Mouse (Mus musculus): Measurements from ENCODE around the gene Hist1h2ac. TPM values are rescaled to one million over a fixed set of nuclear protein-coding genes. Genes with fewer than 3 reads are reported as not detected.

Hist1h2ac gene
- polyA plus RNA-seq (2014; fragmentation: Illumina TruSeq; extraction: RNeasy Lipid Tissue Mini Kit (QIAGEN cat#74804); ENCODE audit: low read depth, low replicate concordance) = 3.4 TPM

GRCm38 (mm10) chr13:23683755-23684281 is at the start of gene Hist1h2ac, which contains the start of gene Hist1h2bc:
TSS of gene Hist1h2ac (minus strand) at chr13:23683948.
TSS of gene Hist1h2bc (plus strand) at chr13:23684199.

GRCm38 (mm10) chr13:23710374-23711089 is 26.8 kb upstream of the Hist1h2ac start, which contains the start of gene Hfe:
TSS of gene Hfe (minus strand) at chr13:23710854.

GRCm38 (mm10) chr13:23698300-23698693 is 14.5 kb upstream of the Hist1h2ac start, which contains the start of gene Hist1h4c:
TSS of gene Hist1h4c (minus strand) at chr13:23698454.

GRCm38 (mm10) chr13:23695514-23695913 is 11.8 kb upstream of the Hist1h2ac start, which contains the start of gene Hist1h1t:
TSS of gene Hist1h1t (plus strand) at chr13:23695814.

Other genes with a start within 250 kb of the Hist1h2ac start
- gene Btn1a1, start 218.0 kb downstream of the Hist1h2ac start, polyA plus RNA-seq (2014; fragmentation: Illumina TruSeq; extraction: RNeasy Lipid Tissue Mini Kit (QIAGEN cat#74804); ENCODE audit: low read depth, low replicate concordance) = not detected
- not detected for gene Btn2a2, start 195.1 kb downstream of the Hist1h2ac start, polyA plus RNA-seq (2014; fragmentation: Illumina TruSeq; extraction: RNeasy Lipid Tissue Mini Kit (QIAGEN cat#74804); ENCODE audit: low read depth, low replicate concordance)
- gene Hist1h4h, start 152.9 kb downstream of the Hist1h2ac start, polyA plus RNA-seq (2014; fragmentation: Illumina TruSeq; extraction: RNeasy Lipid Tissue Mini Kit (QIAGEN cat#74804); ENCODE audit: low read depth, low replicate concordance) = not detected
- not detected for gene Hist1h2af, start 150.0 kb downstream of the Hist1h2ac start, polyA plus RNA-seq (2014; fragmentation: Illumina TruSeq; extraction: RNeasy Lipid Tissue Mini Kit (QIAGEN cat#74804); ENCODE audit: low read depth, low replicate concordance)
- not detected for gene Hist1h3g, start 148.5 kb downstream of the Hist1h2ac start, polyA plus RNA-seq (2014; fragmentation: Illumina TruSeq; extraction: RNeasy Lipid Tissue Mini Kit (QIAGEN cat#74804); ENCODE audit: low read depth, low replicate concordance)
- gene Hist1h2bh, start 140.6 kb downstream of the Hist1h2ac start, polyA plus RNA-seq (2014; fragmentation: Illumina TruSeq; extraction: RNeasy Lipid Tissue Mini Kit (QIAGEN cat#74804); ENCODE audit: low read depth, low replicate concordance) = 1.2 TPM
- not detected for gene Hist1h3f, start 139.9 kb downstream of the Hist1h2ac start, polyA plus RNA-seq (2014; fragmentation: Illumina TruSeq; extraction: RNeasy Lipid Tissue Mini Kit (QIAGEN cat#74804); ENCODE audit: low read depth, low replicate concordance)
- not detected for gene Hist1h4f, start 132.3 kb downstream of the Hist1h2ac start, polyA plus RNA-seq (2014; fragmentation: Illumina TruSeq; extraction: RNeasy Lipid Tissue Mini Kit (QIAGEN cat#74804); ENCODE audit: low read depth, low replicate concordance)
- gene Hist1h1d, start 130.7 kb downstream of the Hist1h2ac start, polyA plus RNA-seq (2014; fragmentation: Illumina TruSeq; extraction: RNeasy Lipid Tissue Mini Kit (QIAGEN cat#74804); ENCODE audit: low read depth, low replicate concordance) = 3.8 TPM
- gene Hist1h3e, start 121.6 kb downstream of the Hist1h2ac start, polyA plus RNA-seq (2014; fragmentation: Illumina TruSeq; extraction: RNeasy Lipid Tissue Mini Kit (QIAGEN cat#74804); ENCODE audit: low read depth, low replicate concordance) = not detected
- not detected for gene Hist1h2ae, start 112.7 kb downstream of the Hist1h2ac start, polyA plus RNA-seq (2014; fragmentation: Illumina TruSeq; extraction: RNeasy Lipid Tissue Mini Kit (QIAGEN cat#74804); ENCODE audit: low read depth, low replicate concordance)
- gene Hist1h2bg, start 112.6 kb downstream of the Hist1h2ac start, polyA plus RNA-seq (2014; fragmentation: Illumina TruSeq; extraction: RNeasy Lipid Tissue Mini Kit (QIAGEN cat#74804); ENCODE audit: low read depth, low replicate concordance) = not detected
- not detected for gene Hist1h2bf, start 109.8 kb downstream of the Hist1h2ac start, polyA plus RNA-seq (2014; fragmentation: Illumina TruSeq; extraction: RNeasy Lipid Tissue Mini Kit (QIAGEN cat#74804); ENCODE audit: low read depth, low replicate concordance)
- not detected for gene Hist1h2ad, start 109.6 kb downstream of the Hist1h2ac start, polyA plus RNA-seq (2014; fragmentation: Illumina TruSeq; extraction: RNeasy Lipid Tissue Mini Kit (QIAGEN cat#74804); ENCODE audit: low read depth, low replicate concordance)
- 0.49 TPM for gene Hist1h3d, start 108.2 kb downstream of the Hist1h2ac start, polyA plus RNA-seq (2014; fragmentation: Illumina TruSeq; extraction: RNeasy Lipid Tissue Mini Kit (QIAGEN cat#74804); ENCODE audit: low read depth, low replicate concordance)
- gene Hist1h4d, start 102.3 kb downstream of the Hist1h2ac start, polyA plus RNA-seq (2014; fragmentation: Illumina TruSeq; extraction: RNeasy Lipid Tissue Mini Kit (QIAGEN cat#74804); ENCODE audit: low read depth, low replicate concordance) = 0.40 TPM
- gene Hist1h2be, start 62.8 kb downstream of the Hist1h2ac start, polyA plus RNA-seq (2014; fragmentation: Illumina TruSeq; extraction: RNeasy Lipid Tissue Mini Kit (QIAGEN cat#74804); ENCODE audit: low read depth, low replicate concordance) = 17.8 TPM
- gene Hist1h1e, start 61.4 kb downstream of the Hist1h2ac start, polyA plus RNA-seq (2014; fragmentation: Illumina TruSeq; extraction: RNeasy Lipid Tissue Mini Kit (QIAGEN cat#74804); ENCODE audit: low read depth, low replicate concordance) = 7.7 TPM
- 366 TPM for gene Hist1h2bc, start 251 bp upstream of the Hist1h2ac start, polyA plus RNA-seq (2014; fragmentation: Illumina TruSeq; extraction: RNeasy Lipid Tissue Mini Kit (QIAGEN cat#74804); ENCODE audit: low read depth, low replicate concordance)
- not detected for gene Hist1h1t, start 11.9 kb upstream of the Hist1h2ac start, polyA plus RNA-seq (2014; fragmentation: Illumina TruSeq; extraction: RNeasy Lipid Tissue Mini Kit (QIAGEN cat#74804); ENCODE audit: low read depth, low replicate concordance)
- gene Hist1h4c, start 14.5 kb upstream of the Hist1h2ac start, polyA plus RNA-seq (2014; fragmentation: Illumina TruSeq; extraction: RNeasy Lipid Tissue Mini Kit (QIAGEN cat#74804); ENCODE audit: low read depth, low replicate concordance) = 6.6 TPM
- 29.7 TPM for gene Hfe, start 26.9 kb upstream of the Hist1h2ac start, polyA plus RNA-seq (2014; fragmentation: Illumina TruSeq; extraction: RNeasy Lipid Tissue Mini Kit (QIAGEN cat#74804); ENCODE audit: low read depth, low replicate concordance)
- gene Hist1h1c, start 54.9 kb upstream of the Hist1h2ac start, polyA plus RNA-seq (2014; fragmentation: Illumina TruSeq; extraction: RNeasy Lipid Tissue Mini Kit (QIAGEN cat#74804); ENCODE audit: low read depth, low replicate concordance) = 67.6 TPM
- not detected for gene Hist1h3c, start 61.7 kb upstream of the Hist1h2ac start, polyA plus RNA-seq (2014; fragmentation: Illumina TruSeq; extraction: RNeasy Lipid Tissue Mini Kit (QIAGEN cat#74804); ENCODE audit: low read depth, low replicate concordance)
- not detected for gene Hist1h2bb, start 62.8 kb upstream of the Hist1h2ac start, polyA plus RNA-seq (2014; fragmentation: Illumina TruSeq; extraction: RNeasy Lipid Tissue Mini Kit (QIAGEN cat#74804); ENCODE audit: low read depth, low replicate concordance)
- not detected for gene Hist1h2ab, start 67.2 kb upstream of the Hist1h2ac start, polyA plus RNA-seq (2014; fragmentation: Illumina TruSeq; extraction: RNeasy Lipid Tissue Mini Kit (QIAGEN cat#74804); ENCODE audit: low read depth, low replicate concordance)
- not detected for gene Hist1h3b, start 68.3 kb upstream of the Hist1h2ac start, polyA plus RNA-seq (2014; fragmentation: Illumina TruSeq; extraction: RNeasy Lipid Tissue Mini Kit (QIAGEN cat#74804); ENCODE audit: low read depth, low replicate concordance)
- not detected for gene Hist1h4b, start 73.1 kb upstream of the Hist1h2ac start, polyA plus RNA-seq (2014; fragmentation: Illumina TruSeq; extraction: RNeasy Lipid Tissue Mini Kit (QIAGEN cat#74804); ENCODE audit: low read depth, low replicate concordance)
- gene Hist1h4a, start 77.3 kb upstream of the Hist1h2ac start, polyA plus RNA-seq (2014; fragmentation: Illumina TruSeq; extraction: RNeasy Lipid Tissue Mini Kit (QIAGEN cat#74804); ENCODE audit: low read depth, low replicate concordance) = not detected
- not detected for gene Hist1h3a, start 78.4 kb upstream of the Hist1h2ac start, polyA plus RNA-seq (2014; fragmentation: Illumina TruSeq; extraction: RNeasy Lipid Tissue Mini Kit (QIAGEN cat#74804); ENCODE audit: low read depth, low replicate concordance)
- gene Hist1h1a, start 79.7 kb upstream of the Hist1h2ac start, polyA plus RNA-seq (2014; fragmentation: Illumina TruSeq; extraction: RNeasy Lipid Tissue Mini Kit (QIAGEN cat#74804); ENCODE audit: low read depth, low replicate concordance) = not detected
- not detected for gene Trim38, start 86.0 kb upstream of the Hist1h2ac start, polyA plus RNA-seq (2014; fragmentation: Illumina TruSeq; extraction: RNeasy Lipid Tissue Mini Kit (QIAGEN cat#74804); ENCODE audit: low read depth, low replicate concordance)
- 23.4 TPM for gene Slc17a2, start 123.0 kb upstream of the Hist1h2ac start, polyA plus RNA-seq (2014; fragmentation: Illumina TruSeq; extraction: RNeasy Lipid Tissue Mini Kit (QIAGEN cat#74804); ENCODE audit: low read depth, low replicate concordance)
- gene Slc17a3, start 155.5 kb upstream of the Hist1h2ac start, polyA plus RNA-seq (2014; fragmentation: Illumina TruSeq; extraction: RNeasy Lipid Tissue Mini Kit (QIAGEN cat#74804); ENCODE audit: low read depth, low replicate concordance) = 577 TPM
- 1,038 TPM for gene Slc17a1, start 183.8 kb upstream of the Hist1h2ac start, polyA plus RNA-seq (2014; fragmentation: Illumina TruSeq; extraction: RNeasy Lipid Tissue Mini Kit (QIAGEN cat#74804); ENCODE audit: low read depth, low replicate concordance)
- gene Slc17a4, start 231.1 kb upstream of the Hist1h2ac start, polyA plus RNA-seq (2014; fragmentation: Illumina TruSeq; extraction: RNeasy Lipid Tissue Mini Kit (QIAGEN cat#74804); ENCODE audit: low read depth, low replicate concordance) = 3.4 TPM